Mouse (Mus musculus) midbrain, embryonic 16.5 days (tissue): Measurements from ENCODE around the gene Cryab. TPM values are rescaled to one million over a fixed set of nuclear protein-coding genes. Genes with fewer than 3 reads are reported as not detected.

Source experiments
- ATAC-seq: fragments of 200-750 bp; cut with Nextera tagmentation; 2 replicates; pipeline ENCODE4 v1.8.0; 2017; ENCODE audit warnings: moderate TSS enrichment
- H3K27ac ChIP-seq: fragments of 300-500 bp; sonication (generic); 2 replicates; pipeline ENCODE4 v1.5.1; 2014; ENCODE audit warnings: mild to moderate bottlenecking, low read length, mixed read lengths
- H3K27me3 ChIP-seq: fragments of 300-500 bp; sonication (generic); 2 replicates; pipeline ENCODE4 v1.6.1; 2014; ENCODE audit warnings: low read depth, low read length, mixed read lengths; ENCODE audit not compliant: control insufficient read depth, insufficient read depth
- H3K36me3 ChIP-seq: fragments of 300-500 bp; sonication (generic); 2 replicates; pipeline ENCODE4 v1.6.1; 2014; ENCODE audit warnings: mild to moderate bottlenecking, low read length, moderate library complexity, mixed read lengths; ENCODE audit not compliant: control insufficient read depth, insufficient read depth
- H3K4me1 ChIP-seq: fragments of 300-500 bp; sonication (generic); 2 replicates; pipeline ENCODE4 v1.6.1; 2014; ENCODE audit warnings: mild to moderate bottlenecking, low read length, mixed read lengths; ENCODE audit not compliant: control insufficient read depth, insufficient read depth
- H3K4me2 ChIP-seq: fragments of 300-500 bp; sonication (generic); 2 replicates; pipeline ENCODE4 v1.6.1; 2014; ENCODE audit warnings: mild to moderate bottlenecking, low read length, mixed read lengths
- H3K4me3 ChIP-seq: fragments of 300-500 bp; sonication (generic); 2 replicates; pipeline ENCODE4 v1.5.1; 2014; ENCODE audit warnings: low read depth, mild to moderate bottlenecking, low read length, moderate library complexity, mixed read lengths
- H3K9ac ChIP-seq: fragments of 300-500 bp; sonication (generic); 2 replicates; pipeline ENCODE4 v1.6.1; 2014; ENCODE audit warnings: low read depth, low read length, mixed read lengths
- H3K9me3 ChIP-seq: fragments of 300-500 bp; sonication (generic); replicated peaks from 2 replicates; pipeline ENCODE4 v1.6.1; 2014; ENCODE audit warnings: mild to moderate bottlenecking, low read length, mixed read lengths; ENCODE audit not compliant: control insufficient read depth, poor library complexity, severe bottlenecking
- WGBS: fragments of 180-500 bp; shearing (Covaris S2); extraction: QIAGEN DNeasy Blood & Tissue Kit; methylation state at CpG from one replicate; pipeline ENCODE4 v1.1.7; 2014; 5-methylcytosine and 5-hydroxymethylcytosine counted together
- polyA plus RNA-seq: library from polyadenylated mRNA; unstranded; fragments of >200 nt; fragmentation: Nextera tagmentation; extraction: Ambion mirVana; gene quantifications from 2 replicates; pipeline ENCODE4 v1.2.1, GENCODE M21; 2015

Cryab gene
- polyA plus RNA-seq, 1 experiment from 2014 or later, result 9.1 TPM

- Histone ChIP-seq H3K27me3 (no peaks in the 10 kb centered on the region), H3K4me2 (no peak overlapping the region), H3K9ac (no peak overlapping the region), H3K36me3 (peaks cover 25% of the 10 kb centered on the region), H3K4me3 (no peak overlapping the region), H3K4me1 (no peaks in the 10 kb centered on the region), H3K27ac (no peak overlapping the region), H3K9me3 (no peaks in the 10 kb centered on the region)
- 62% methylated on average over 2 of the region's 2 CpGs for WGBS
- no peak for ATAC-seq
Measured at GRCm38 (mm10) chr9:50800985-50801384, 49.9 kb downstream of the Cryab start.

GRCm38 (mm10) chr9:50803055-50803671 lies 52.0 kb downstream of the Cryab start:
- H3K4me3 ChIP-seq, result no peak overlapping the region
- H3K27ac ChIP-seq, result no peak overlapping the region
- no peaks in the 10 kb centered on the region for H3K27me3 ChIP-seq
- 88% methylated on average over 7 of the region's 7 CpGs for WGBS
- ATAC-seq, result no peak
- no peaks in the 10 kb centered on the region for H3K4me1 ChIP-seq
- H3K36me3 ChIP-seq, result peaks cover 29% of the 10 kb centered on the region
- H3K9ac ChIP-seq, result no peak overlapping the region
- no peaks in the 10 kb centered on the region for H3K9me3 ChIP-seq
- no peak overlapping the region for H3K4me2 ChIP-seq

Other genes starting within 250 kb of the Cryab start
- 114 and 124 TPM in 2 replicates for gene Pts, start 222.6 kb upstream of the Cryab start, polyA plus RNA-seq
- gene Il18, start 196.5 kb upstream of the Cryab start, polyA plus RNA-seq, result 21.0 and 26.0 TPM in 2 replicates
- 0.44 and 0.60 TPM in 2 replicates for gene Bco2, start 196.1 kb upstream of the Cryab start, polyA plus RNA-seq
- gene Tex12, start 190.0 kb upstream of the Cryab start, polyA plus RNA-seq, result 0.24 and 0.28 TPM in 2 replicates
- 222 and 248 TPM in 2 replicates for gene Sdhd, start 147.5 kb upstream of the Cryab start, polyA plus RNA-seq
- 325 and 329 TPM in 2 replicates for gene Timm8b, start 147.4 kb upstream of the Cryab start, polyA plus RNA-seq
- gene Pih1d2, start 134.0 kb upstream of the Cryab start, polyA plus RNA-seq, result 5.7 and 5.9 TPM in 2 replicates
- gene Nkapd1, start 133.9 kb upstream of the Cryab start, polyA plus RNA-seq, result 16.4 and 19.8 TPM in 2 replicates
- gene Dlat, start 91.5 kb upstream of the Cryab start, polyA plus RNA-seq, result 47.0 and 54.3 TPM in 2 replicates
- 37.8 and 41.0 TPM in 2 replicates for gene Dixdc1, start 11.8 kb upstream of the Cryab start, polyA plus RNA-seq
- 1.2 and 2.5 TPM in 2 replicates for gene 2310030G06Rik, start 4.8 kb upstream of the Cryab start, polyA plus RNA-seq
- gene Hspb2, start 1.0 kb downstream of the Cryab start, polyA plus RNA-seq, result 0.84 and 0.91 TPM in 2 replicates
- 10.7 and 11.7 TPM in 2 replicates for gene Fdxacb1, start 16.9 kb downstream of the Cryab start, polyA plus RNA-seq
- 57.2 and 61.5 TPM in 2 replicates for gene Alg9, start 23.7 kb downstream of the Cryab start, polyA plus RNA-seq
- 46.7 and 56.0 TPM in 2 replicates for gene 1110032A03Rik, start 24.2 kb downstream of the Cryab start, polyA plus RNA-seq
- gene Ppp2r1b, start 94.0 kb downstream of the Cryab start, polyA plus RNA-seq, result 38.8 and 42.7 TPM in 2 replicates